Mouse (Mus musculus) limb, embryonic 14.5 days (tissue): Measurements from ENCODE around the gene Sarnp. TPM values are rescaled to one million over a fixed set of nuclear protein-coding genes. Genes with fewer than 3 reads are reported as not detected.
A peak's percentile ranks its signal among the peaks of the same experiment; 100 is the strongest.

Experiments used
- ATAC-seq: fragments of 200-750 bp; cut with Nextera tagmentation; 2 replicates; pipeline ENCODE4 v1.8.0; 2017; ENCODE audit warnings: low read depth, moderate number of reproducible peaks, moderate TSS enrichment; ENCODE audit not compliant: low FRiP score
- DNase-seq: peaks from one replicate; pipeline ENCODE4 v3.0.0-alpha.2; 2015; ENCODE audit warnings: low spot score
- H3K27ac ChIP-seq: fragments of 300-500 bp; sonication (generic); replicated peaks from 2 replicates; pipeline ENCODE4 v1.5.1; 2014; ENCODE audit warnings: low read depth, mild to moderate bottlenecking, low read length, moderate library complexity, mixed read lengths
- H3K27me3 ChIP-seq: fragments of 300-500 bp; sonication (generic); 2 replicates; pipeline ENCODE4 v1.6.1; 2014; ENCODE audit warnings: low read length, mixed read lengths; ENCODE audit not compliant: control insufficient read depth, insufficient read depth
- H3K36me3 ChIP-seq: fragments of 300-500 bp; sonication (generic); 2 replicates; pipeline ENCODE4 v1.6.1; 2014; ENCODE audit warnings: mild to moderate bottlenecking, low read length, moderate library complexity, mixed read lengths; ENCODE audit not compliant: control insufficient read depth, insufficient read depth
- H3K4me1 ChIP-seq: fragments of 300-500 bp; sonication (generic); 2 replicates; pipeline ENCODE4 v1.6.1; 2014; ENCODE audit warnings: antibody characterized with exemption, low read length, mixed read lengths; ENCODE audit not compliant: control insufficient read depth, insufficient read depth
- H3K4me2 ChIP-seq: fragments of 300-500 bp; sonication (generic); replicated peaks from 2 replicates; pipeline ENCODE4 v1.6.1; 2014; ENCODE audit warnings: low read depth, mild to moderate bottlenecking, low read length, moderate library complexity; ENCODE audit not compliant: severe bottlenecking
- H3K4me3 ChIP-seq: fragments of 300-500 bp; sonication (generic); replicated peaks from 2 replicates; pipeline ENCODE4 v1.5.1; 2014; ENCODE audit warnings: low read length
- H3K9ac ChIP-seq: fragments of 300-500 bp; sonication (generic); 2 replicates; pipeline ENCODE4 v1.6.1; 2014; ENCODE audit warnings: mild to moderate bottlenecking, low read depth, low read length, moderate library complexity; ENCODE audit not compliant: severe bottlenecking
- H3K9me3 ChIP-seq: fragments of 300-500 bp; sonication (generic); 2 replicates; pipeline ENCODE4 v1.6.1; 2016; ENCODE audit warnings: low read length; ENCODE audit not compliant: control insufficient read depth
- POLR2A ChIP-seq: fragments of 200-500 bp; IDR thresholded peaks from 2 replicates; pipeline ENCODE4 v1.8.0; 2012; ENCODE audit warnings: inconsistent platforms, mild to moderate bottlenecking, moderate library complexity, borderline replicate concordance; ENCODE audit not compliant: insufficient read depth, insufficient read length; ENCODE audit errors: extremely low read depth
- WGBS: fragments of 180-500 bp; shearing (Covaris S2); extraction: QIAGEN DNeasy Blood & Tissue Kit; methylation state at CpG from one replicate; pipeline ENCODE4 v1.1.7; 2014; 5-methylcytosine and 5-hydroxymethylcytosine counted together
- polyA plus RNA-seq, 2 experiments: library from polyadenylated mRNA; depleted of rRNA in 1 of 2; stranded (reverse) in 1 of 2; unstranded in 1 of 2; fragments of >200 nt; fragmentation: Nextera tagmentation in 1 of 2; extraction: Ambion mirVana in 1 of 2; gene quantifications; 2 replicates each; pipeline versions ENCODE4 v1.2.1 to v1.2.3; 2012 to 2014

The Sarnp gene
- polyA plus RNA-seq, 2 experiments = 122 to 200 TPM

GRCm38 (mm10) chr10:128803771-128804270 is 13.3 kb upstream of the Sarnp start, which contains the start of gene Dnajc14:
Gene Dnajc14, plus strand, starts transcription at chr10:128804062.
- Histone ChIP-seq H3K27me3 (no peaks in the 10 kb centered on the region), H3K9ac (peak within 1 kb of the TSS; percentile 81), H3K27ac (peak within 1 kb of the TSS; percentile 99), H3K36me3 (peaks cover 47% of the 10 kb centered on the region), H3K4me2 (peak within 1 kb of the TSS; percentile 90), H3K9me3 (no peaks in the 10 kb centered on the region), H3K4me3 (peak within 1 kb of the TSS; percentile 86), H3K4me1 (peaks cover 37% of the 10 kb centered on the region)
- TF ChIP-seq POLR2A = no peak
- DNase-seq = peak; percentile 34
- WGBS = under 1% methylated on average over 14 of the region's 14 CpGs
- ATAC-seq = no peak; the same call in 1 of the 2 replicates

- ATAC-seq = peak; percentile 62
- Histone ChIP-seq H3K27ac (peak within 1 kb of the TSS; percentile 99), H3K9ac (peak within 1 kb of the TSS; percentile 81), H3K4me2 (peak within 1 kb of the TSS; percentile 90), H3K9me3 (no peaks in the 10 kb centered on the region), H3K27me3 (no peaks in the 10 kb centered on the region), H3K36me3 (peaks cover 52% of the 10 kb centered on the region), H3K4me3 (peak within 1 kb of the TSS; percentile 86), H3K4me1 (peaks cover 40% of the 10 kb centered on the region)
- 0% methylated on average over 26 of the region's 28 CpGs for WGBS
- peak; percentile 79 for DNase-seq
- peak; percentile 36; the same call in 1 of the 2 replicates for TF ChIP-seq POLR2A
Measured at GRCm38 (mm10) chr10:128804271-128805091, 12.7 kb upstream of the Sarnp start, which contains the start of gene Tmem198b. Gene Tmem198b, minus strand, starts transcription at chr10:128804370.

GRCm38 (mm10) chr10:128805092-128806000 is 11.8 kb upstream of the Sarnp start:
- Histone ChIP-seq H3K4me3 (peak overlapping the region; percentile 86), H3K36me3 (peaks cover 50% of the 10 kb centered on the region), H3K9me3 (no peaks in the 10 kb centered on the region), H3K27ac (peak overlapping the region; percentile 99), H3K27me3 (no peaks in the 10 kb centered on the region), H3K4me2 (peak overlapping the region; percentile 90), H3K4me1 (peaks cover 42% of the 10 kb centered on the region), H3K9ac (peak overlapping the region; percentile 81)
- ATAC-seq = peak; percentile 94
- under 1% methylated on average over 60 of the region's 70 CpGs for WGBS
- TF ChIP-seq POLR2A = peak; percentile 71; the same call in 1 of the 2 replicates
- DNase-seq = peak; percentile 96

- Histone ChIP-seq H3K4me3 (peak overlapping the region; percentile 86), H3K27ac (peak overlapping the region; percentile 99; the same call in 1 of the 2 replicates), H3K27me3 (no peaks in the 10 kb centered on the region), H3K9ac (peak overlapping the region; percentile 81), H3K4me1 (peaks cover 42% of the 10 kb centered on the region), H3K36me3 (peaks cover 43% of the 10 kb centered on the region), H3K9me3 (no peaks in the 10 kb centered on the region), H3K4me2 (peak overlapping the region; percentile 75)
- no peak for TF ChIP-seq POLR2A
- 49% methylated on average over 6 of the region's 6 CpGs for WGBS
- ATAC-seq = no peak
- DNase-seq = no peak
Measured at GRCm38 (mm10) chr10:128806086-128806485, 11.0 kb upstream of the Sarnp start.

GRCm38 (mm10) chr10:128807018-128807417 is 10.1 kb upstream of the Sarnp start:
- ATAC-seq (no peak), DNase-seq (no peak)
- peaks cover 42% of the 10 kb centered on the region for H3K4me1 ChIP-seq
- H3K9ac ChIP-seq = peak overlapping the region; percentile 36; the same call in 1 of the 2 replicates
- H3K4me2 ChIP-seq = peak overlapping the region; percentile 75
- H3K36me3 ChIP-seq = peaks cover 34% of the 10 kb centered on the region
- H3K27ac ChIP-seq = no peak overlapping the region
- H3K4me3 ChIP-seq = peak overlapping the region; percentile 86
- no peaks in the 10 kb centered on the region for H3K27me3 ChIP-seq
- no peaks in the 10 kb centered on the region for H3K9me3 ChIP-seq
- WGBS = 92% methylated on average over 8 of the region's 8 CpGs
- TF ChIP-seq POLR2A = no peak
